Mouse (Mus musculus) embryonic stem cell, embryonic (primary cell): ENCODE data around the gene Cspg4.

Source experiments
- CTCF ChIA-PET, 4 experiments: fragments of 300-600 bp in 2 of 4; fragments of 350-600 bp in 2 of 4; sonication (Branson Sonifier 250); formaldehyde crosslinking; loops; one replicate each; lab custom pipeline; 2022; ENCODE audit warnings: inconsistent platforms in 2 of 4; lab: Charles Lee
- POLR2A ChIA-PET, 4 experiments: fragments of 300-600 bp in 2 of 4; fragments of 350-600 bp in 2 of 4; sonication (Branson Sonifier 250); formaldehyde crosslinking; loops; one replicate each; lab custom pipeline; 2022; ENCODE audit warnings: antibody characterized with exemption in 4 of 4, inconsistent platforms in 1 of 4; lab: Charles Lee

Gene Cspg4

DNA sequence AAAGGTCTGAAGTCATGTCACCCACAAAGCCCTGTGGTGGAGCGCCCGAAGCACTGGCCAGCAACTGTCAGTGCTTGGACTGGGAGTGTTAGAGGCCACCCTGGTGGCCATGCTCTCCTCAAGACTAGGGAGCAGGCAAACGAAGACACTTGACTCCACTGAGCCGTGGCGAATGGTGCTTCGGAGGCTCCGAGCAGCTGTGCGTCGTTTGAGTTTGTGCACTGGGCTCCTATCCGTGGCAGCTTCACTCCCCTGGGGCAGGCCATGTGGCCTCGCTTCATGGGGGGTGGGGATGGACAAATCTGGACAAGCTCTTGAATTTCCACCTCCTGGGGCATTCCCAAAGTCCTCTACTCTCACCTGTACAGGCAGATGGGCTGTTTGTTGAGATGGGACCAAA is 34.6 kb downstream of the Cspg4 start:
- POLR2A ChIA-PET, result interaction anchor here in 1 of 4 experiments (0.7 to 2.0 kb wide), 2 partner anchors 9 to 11 kb away, joined by 3 to 7 read pairs; no protein-coding TSS in a partner anchor
- CTCF ChIA-PET, result interaction anchor here in 2 of 4 experiments (0.6 to 1.2 kb wide), 3 partner anchors 8 to 232 kb away, joined by 3 to 4 read pairs (median 3); no protein-coding TSS in a partner anchor

DNA sequence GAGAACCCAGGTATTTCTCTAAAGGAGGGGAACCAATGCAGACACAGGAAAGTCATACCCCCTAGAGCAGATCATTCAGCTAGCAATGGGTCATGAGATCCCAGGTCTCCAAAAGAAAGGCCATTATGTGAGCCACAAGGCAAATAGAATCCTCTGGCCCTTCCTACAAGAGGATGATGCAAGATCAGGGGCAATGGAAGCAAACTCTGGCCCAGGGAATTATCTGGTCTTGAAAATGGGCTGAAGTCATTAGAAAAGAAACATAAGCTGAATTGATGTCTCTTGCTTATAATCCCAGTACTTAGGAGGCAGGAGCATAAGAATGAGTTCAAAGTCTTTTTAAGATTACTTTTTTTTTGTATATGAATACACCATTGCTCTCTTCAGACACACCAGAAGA is 35.2 kb downstream of the Cspg4 start:
- ChIA-PET POLR2A (interaction anchor here in 2 of 4 experiments (1.4 to 2.0 kb wide), 3 partner anchors 10 to 15 kb away, joined by 4 to 7 read pairs (median 7); no protein-coding TSS in a partner anchor), CTCF (interaction anchor here in 1 of 4 experiments (0.6 kb wide), 1 partner anchor 8 kb away, joined by 3 read pairs; no protein-coding TSS in a partner anchor)

DNA sequence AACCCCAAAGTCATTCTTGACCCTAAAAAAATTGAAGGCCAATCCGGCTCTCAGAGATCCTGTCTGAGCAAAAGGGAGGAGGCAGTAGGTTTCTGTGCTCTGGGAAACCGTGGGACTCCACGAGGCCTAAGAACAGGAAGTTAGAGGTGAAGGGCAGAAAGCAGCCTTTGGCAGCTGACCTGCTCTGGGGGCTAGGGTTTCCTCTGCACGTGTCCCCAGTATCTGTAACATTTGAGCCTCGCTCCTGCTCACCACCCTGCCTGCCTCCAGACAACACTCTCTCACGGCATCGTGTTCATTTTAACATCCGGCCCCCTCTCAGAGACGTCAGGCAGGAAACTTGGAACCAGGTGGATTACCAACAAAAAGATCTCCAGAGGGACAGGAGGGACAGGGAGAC is 35.7 kb downstream of the Cspg4 start:
- ChIA-PET CTCF (interaction anchor here in 2 of 4 experiments (0.6 to 1.9 kb wide), 3 partner anchors 9 to 143 kb away, joined by 3 to 7 read pairs (median 3); no protein-coding TSS in a partner anchor), POLR2A (interaction anchor here in 2 of 4 experiments (1.4 to 2.0 kb wide), 3 partner anchors 10 to 15 kb away, joined by 4 to 7 read pairs (median 7); no protein-coding TSS in a partner anchor)

DNA sequence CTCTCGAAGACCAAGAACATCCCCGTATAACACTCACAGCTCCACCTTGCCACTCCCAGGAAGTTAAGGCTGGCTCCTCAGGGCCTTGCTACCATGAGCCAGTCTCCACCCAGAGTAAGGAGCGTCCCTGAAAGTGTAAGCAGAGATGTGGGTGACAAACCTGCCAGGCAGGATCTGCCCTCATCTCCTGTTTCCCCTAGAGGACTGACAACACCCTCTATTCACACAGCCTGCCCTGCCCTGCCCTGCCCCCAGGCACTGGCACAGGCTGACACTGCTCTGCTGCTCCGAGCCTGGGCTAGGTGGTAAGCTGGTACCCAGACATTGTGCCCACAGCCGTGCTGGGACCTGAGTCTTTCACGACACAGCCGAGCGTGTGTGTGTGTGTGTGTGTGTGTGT is 36.4 kb downstream of the Cspg4 start:
- CTCF ChIA-PET, result interaction anchor here (0.5 to 1.9 kb wide), 9 partner anchors 10 to 798 kb away, joined by 3 to 8 read pairs (median 3); no protein-coding TSS in a partner anchor
- POLR2A ChIA-PET, result interaction anchor here in 3 of 4 experiments (0.6 to 2.0 kb wide), 7 partner anchors 9 to 935 kb away, joined by 3 to 7 read pairs (median 4); partner anchors contain the start of genes Arid3b (in 1 of the 3) and Snx33 (in 1 of the 3)

DNA sequence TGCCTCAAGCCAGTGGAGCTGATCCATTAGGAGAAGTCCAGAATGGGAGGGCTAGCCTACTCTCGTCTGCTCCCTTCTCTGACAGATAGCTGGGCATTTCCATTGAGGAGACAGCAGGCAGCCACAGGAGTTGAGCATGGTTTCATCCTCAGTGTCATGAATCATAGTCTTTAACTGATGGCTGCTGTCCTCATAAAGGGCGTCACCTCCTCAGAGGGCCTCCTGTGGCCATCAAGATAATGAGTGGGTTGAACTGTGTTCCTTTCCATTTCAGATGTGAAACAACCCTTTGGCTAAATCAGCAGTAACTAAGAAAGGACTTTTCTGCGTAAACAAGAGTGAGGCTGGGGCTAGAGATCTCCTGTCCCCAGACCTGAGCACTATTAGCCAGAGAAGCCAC is 38.8 kb downstream of the Cspg4 start:
- ChIA-PET POLR2A (no interaction called here), CTCF (interaction anchor here in 1 of 4 experiments (0.6 kb wide), 2 partner anchors 194 to 375 kb away, joined by 4 to 5 read pairs; no protein-coding TSS in a partner anchor)

DNA sequence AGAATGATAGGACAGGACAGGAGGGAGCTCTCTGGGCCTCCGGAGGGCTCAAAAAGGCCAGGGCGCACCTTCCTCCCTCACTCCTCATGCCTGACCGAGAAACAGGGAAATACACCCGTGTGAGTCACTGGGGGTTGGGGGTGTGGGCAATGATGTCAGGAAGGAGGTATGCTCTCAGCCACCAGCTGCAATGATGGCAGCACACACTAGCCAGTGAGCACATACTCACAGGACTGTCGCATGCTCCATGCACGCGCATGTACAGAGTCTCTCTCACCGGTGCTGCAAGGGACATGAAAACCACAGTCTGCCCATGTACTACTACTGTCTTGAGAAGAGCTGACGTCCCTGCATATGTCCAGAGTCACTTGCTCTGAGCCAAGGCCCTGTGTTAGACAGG is 42.7 kb downstream of the Cspg4 start:
- ChIA-PET CTCF (interaction anchor here in 3 of 4 experiments (0.7 to 6.1 kb wide), 4 partner anchors 14 to 16 kb away, joined by 3 to 22 read pairs (median 6); no protein-coding TSS in a partner anchor), POLR2A (interaction anchor here in 2 of 4 experiments (0.6 to 1.9 kb wide), 5 partner anchors 8 to 357 kb away, joined by 3 to 5 read pairs (median 3); partner anchors contain the start of gene Man2c1 (in 1 of the 2))

DNA sequence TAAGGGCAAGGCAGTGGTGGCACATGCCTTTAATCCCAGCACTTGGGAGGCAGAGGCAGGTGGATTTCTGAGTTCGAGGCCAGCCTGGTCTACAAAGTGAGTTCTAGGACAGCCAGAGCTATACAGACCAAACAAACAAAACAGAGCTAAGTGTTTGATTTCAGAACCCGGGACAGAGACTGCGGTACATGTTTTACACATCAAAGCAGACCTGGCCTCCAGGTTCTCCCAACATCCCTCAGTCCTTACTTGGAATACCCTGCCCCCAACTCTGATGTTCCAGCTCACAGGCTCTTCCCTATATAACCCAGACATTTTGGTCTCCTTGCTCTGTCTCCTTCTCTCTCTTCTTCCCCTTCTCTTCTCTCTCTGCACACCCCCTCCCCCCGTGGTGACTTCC is 45.2 kb downstream of the Cspg4 start:
- ChIA-PET CTCF (interaction anchor here (0.5 to 6.1 kb wide), 11 partner anchors 14 to 1081 kb away, joined by 3 to 22 read pairs (median 6); partner anchors contain the start of genes Snx33 (in 3 of the 4) and 1700017B05Rik (in 1 of the 4)), POLR2A (interaction anchor here (0.8 to 2.9 kb wide), 29 partner anchors 9 to 843 kb away, joined by 3 to 19 read pairs (median 4); partner anchors contain the start of genes Snupn (in 3 of the 4), Snx33 (in 3 of the 4), Imp3 (in 1 of the 4) and Lingo1 (in 1 of the 4))

DNA sequence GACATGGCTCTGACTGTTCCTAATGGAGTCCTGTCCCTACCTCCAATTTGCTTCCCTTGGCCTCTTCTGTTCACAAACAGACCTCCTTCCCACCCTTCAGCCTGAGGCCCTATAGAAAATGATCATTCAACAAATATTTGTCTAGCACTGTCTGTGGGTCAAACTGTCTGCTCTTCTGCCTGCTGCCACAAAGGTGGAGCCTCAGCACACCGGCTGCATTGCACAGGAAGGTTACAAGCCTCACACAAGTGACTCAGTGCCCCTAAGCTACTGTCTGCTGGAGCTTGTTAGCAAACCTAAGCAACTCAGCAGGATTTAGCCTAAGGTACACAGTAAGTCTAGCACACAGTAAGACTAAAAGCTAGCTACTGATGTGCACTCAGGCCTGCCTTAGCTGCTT is 46.2 kb downstream of the Cspg4 start:
- ChIA-PET CTCF (interaction anchor here in 3 of 4 experiments (0.7 to 6.1 kb wide), 6 partner anchors 17 to 306 kb away, joined by 3 to 22 read pairs (median 8); partner anchors contain the start of gene Snx33 (in 1 of the 3)), POLR2A (interaction anchor here in 3 of 4 experiments (0.5 to 2.9 kb wide), 11 partner anchors 11 to 166 kb away, joined by 3 to 19 read pairs (median 6); partner anchors contain the start of genes Snupn (in 2 of the 3), Snx33 (in 2 of the 3) and Imp3 (in 1 of the 3))

DNA sequence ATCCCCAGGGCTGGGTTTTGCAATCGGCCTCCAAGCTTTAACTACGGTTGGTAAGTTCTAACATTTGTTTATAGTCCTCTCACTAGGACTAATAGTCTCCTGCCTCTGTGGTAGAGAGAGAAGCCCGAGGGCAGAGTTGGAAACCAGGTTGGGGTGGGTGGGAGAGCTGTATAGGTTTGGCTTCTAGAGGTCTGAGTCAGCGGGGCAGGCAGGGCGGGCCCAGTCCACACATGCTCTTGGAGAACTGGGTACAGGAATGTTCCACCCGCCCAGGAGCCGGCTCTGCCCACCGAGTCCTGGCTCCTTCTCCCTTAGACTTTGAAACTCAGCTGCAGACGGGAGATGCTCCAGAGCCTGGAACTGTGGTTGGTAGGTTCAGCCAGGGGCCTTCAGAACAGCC is 49.2 kb downstream of the Cspg4 start:
- CTCF ChIA-PET, result interaction anchor here in 2 of 4 experiments (0.9 to 1.6 kb wide), 4 partner anchors 12 to 24 kb away, joined by 3 to 7 read pairs (median 4); partner anchors contain the start of gene Snx33 (in 2 of the 2)
- POLR2A ChIA-PET, result interaction anchor here in 1 of 4 experiments (1.0 to 1.9 kb wide), 4 partner anchors 11 to 23 kb away, joined by 4 to 9 read pairs (median 5); partner anchors contain the start of genes Imp3 and Snx33

DNA sequence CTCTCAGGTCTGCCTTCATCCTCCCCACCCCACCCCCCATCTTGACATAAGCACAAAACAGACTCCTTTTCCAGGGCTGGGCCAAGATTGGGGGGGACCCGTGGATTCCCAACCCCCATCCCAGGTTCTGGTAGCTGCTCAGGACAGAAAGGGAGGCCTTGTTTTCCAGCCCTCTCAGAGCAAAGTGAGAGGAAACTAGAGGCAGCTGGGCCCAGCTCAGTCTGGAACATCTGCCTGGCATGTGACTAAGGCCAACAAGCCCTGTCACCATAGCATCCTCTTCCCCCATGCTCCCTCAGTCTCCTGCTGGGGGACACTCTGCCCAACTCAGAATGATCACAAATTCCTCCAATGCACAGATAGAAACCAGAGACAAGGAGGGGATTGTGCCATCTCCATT is 50.3 kb downstream of the Cspg4 start:
- ChIA-PET CTCF (interaction anchor here in 2 of 4 experiments (0.9 to 1.6 kb wide), 4 partner anchors 13 to 24 kb away, joined by 3 to 7 read pairs (median 3); partner anchors contain the start of gene Snx33 (in 2 of the 2)), POLR2A (interaction anchor here in 3 of 4 experiments (1.0 to 1.9 kb wide), 8 partner anchors 10 to 158 kb away, joined by 3 to 9 read pairs (median 4); partner anchors contain the start of genes Snx33 (in 2 of the 3), Imp3 (in 1 of the 3) and Snupn (in 1 of the 3))

DNA sequence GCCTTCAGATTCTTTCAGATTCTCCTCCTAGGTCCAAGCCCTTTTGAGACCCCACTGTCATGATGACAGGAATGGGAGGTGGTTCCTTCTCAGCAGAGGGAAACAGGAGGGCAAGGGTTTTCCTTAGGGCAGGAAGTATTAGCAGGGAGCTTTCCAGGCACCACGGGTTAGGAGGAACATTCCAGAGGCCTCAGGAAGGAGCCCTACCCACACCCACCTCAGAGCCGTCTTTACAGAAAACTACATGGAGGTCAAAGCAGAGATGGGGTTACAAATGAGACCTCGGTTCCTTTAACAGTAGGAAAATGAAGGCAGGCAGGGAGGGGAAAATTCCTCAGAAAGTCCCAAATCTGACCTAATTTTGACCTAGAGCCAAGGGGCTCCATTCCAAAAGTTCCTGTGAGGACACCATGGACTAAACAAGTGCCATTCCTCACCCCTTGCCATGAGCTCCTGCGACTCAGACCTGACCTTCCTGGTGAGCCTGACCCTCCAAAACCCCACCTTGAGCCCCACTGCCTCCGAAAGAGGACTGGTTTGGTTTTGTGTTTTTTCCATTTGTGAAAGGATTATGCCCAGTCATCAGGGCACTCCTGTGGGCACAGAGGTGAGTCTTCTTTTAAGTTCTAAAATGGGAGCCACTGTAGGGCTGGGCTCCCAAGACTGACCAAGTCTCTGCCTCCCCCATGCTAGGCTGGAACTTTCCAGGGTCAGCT is 51.0 kb downstream of the Cspg4 start:
- CTCF ChIA-PET, result interaction anchor here in 1 of 4 experiments (0.9 to 1.6 kb wide), 3 partner anchors 12 to 24 kb away, joined by 3 to 7 read pairs (median 3); partner anchors contain the start of gene Snx33
- POLR2A ChIA-PET, result interaction anchor here in 3 of 4 experiments (0.8 to 1.5 kb wide), 7 partner anchors 10 to 157 kb away, joined by 3 to 4 read pairs (median 3); partner anchors contain the start of gene Snx33 (in 2 of the 3)

DNA sequence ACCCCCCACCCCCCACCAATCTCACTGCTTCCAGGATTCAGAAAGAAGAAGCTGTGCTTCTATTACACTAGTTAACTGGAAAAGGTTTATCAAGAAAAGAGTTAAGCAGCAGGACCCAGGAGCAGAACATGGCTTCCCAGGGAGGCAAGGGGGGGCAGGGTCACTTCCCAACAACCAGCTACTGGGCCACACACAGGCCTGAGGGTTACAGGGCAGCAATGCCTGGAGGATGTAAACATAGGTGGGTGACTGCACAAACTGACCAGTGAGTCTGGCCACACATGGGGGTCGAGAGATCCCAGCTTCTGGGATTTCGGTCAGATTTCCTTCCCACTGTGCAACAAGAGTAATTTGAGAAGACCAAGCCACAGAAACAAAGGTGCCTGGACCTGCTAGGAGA is 52.3 kb downstream of the Cspg4 start:
- ChIA-PET POLR2A (interaction anchor here in 1 of 4 experiments (1.5 kb wide), 1 partner anchor 11 kb away, joined by 3 read pairs; the partner anchor contains the start of gene Snx33), CTCF (no interaction called here)

DNA sequence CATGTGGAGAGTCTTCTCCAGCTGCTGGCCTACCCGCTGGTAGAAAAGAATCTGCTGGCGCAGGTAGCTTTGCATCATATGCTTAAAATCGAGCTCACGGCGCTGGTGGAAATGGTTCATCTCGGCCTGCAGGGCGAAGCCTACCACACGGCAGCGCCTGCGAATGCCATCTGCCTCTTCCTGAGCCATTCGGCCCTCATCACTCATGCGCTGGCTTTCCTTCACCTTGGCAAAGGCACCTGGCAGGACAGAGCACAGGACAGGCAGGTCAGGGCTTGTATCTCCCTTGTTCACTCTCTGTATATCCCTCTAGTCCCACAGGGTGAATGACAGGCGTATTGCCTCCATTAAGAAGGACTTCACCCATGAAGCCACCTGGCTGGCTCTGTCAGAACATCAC is 53.6 kb downstream of the Cspg4 start:
- CTCF ChIA-PET, result no interaction called here
- POLR2A ChIA-PET, result interaction anchor here in 2 of 4 experiments (0.5 to 1.6 kb wide), 2 partner anchors 8 to 65 kb away, joined by 3 to 6 read pairs; no protein-coding TSS in a partner anchor

DNA sequence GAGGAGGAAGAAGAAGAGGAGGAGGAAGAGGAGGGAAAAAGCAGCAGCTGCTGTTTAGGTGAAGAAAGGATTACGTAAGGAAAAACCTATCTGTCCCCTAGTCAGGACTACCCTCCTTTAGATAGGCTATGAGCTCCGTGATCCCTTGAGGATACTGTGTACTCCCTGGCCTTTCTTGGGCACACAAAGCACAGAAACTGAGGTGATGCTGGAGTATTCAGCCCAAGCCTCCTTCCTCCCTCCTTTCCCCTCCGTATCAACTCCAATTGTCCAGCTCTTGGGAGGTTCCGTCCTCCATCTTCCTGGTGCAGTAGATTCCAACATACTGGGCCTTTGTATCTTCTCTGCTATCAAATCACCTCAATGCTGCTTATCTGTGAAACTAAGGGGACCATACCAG is 57.9 kb downstream of the Cspg4 start:
- CTCF ChIA-PET, result interaction anchor here in 1 of 4 experiments (1.8 to 2.3 kb wide), 2 partner anchors 31 to 33 kb away, joined by 5 to 6 read pairs; no protein-coding TSS in a partner anchor
- POLR2A ChIA-PET, result interaction anchor here in 2 of 4 experiments (0.8 to 1.9 kb wide), 3 partner anchors 28 to 225 kb away, joined by 3 to 4 read pairs (median 3); partner anchors contain the start of genes Neil1 (in 1 of the 2) and Snupn (in 1 of the 2)

DNA sequence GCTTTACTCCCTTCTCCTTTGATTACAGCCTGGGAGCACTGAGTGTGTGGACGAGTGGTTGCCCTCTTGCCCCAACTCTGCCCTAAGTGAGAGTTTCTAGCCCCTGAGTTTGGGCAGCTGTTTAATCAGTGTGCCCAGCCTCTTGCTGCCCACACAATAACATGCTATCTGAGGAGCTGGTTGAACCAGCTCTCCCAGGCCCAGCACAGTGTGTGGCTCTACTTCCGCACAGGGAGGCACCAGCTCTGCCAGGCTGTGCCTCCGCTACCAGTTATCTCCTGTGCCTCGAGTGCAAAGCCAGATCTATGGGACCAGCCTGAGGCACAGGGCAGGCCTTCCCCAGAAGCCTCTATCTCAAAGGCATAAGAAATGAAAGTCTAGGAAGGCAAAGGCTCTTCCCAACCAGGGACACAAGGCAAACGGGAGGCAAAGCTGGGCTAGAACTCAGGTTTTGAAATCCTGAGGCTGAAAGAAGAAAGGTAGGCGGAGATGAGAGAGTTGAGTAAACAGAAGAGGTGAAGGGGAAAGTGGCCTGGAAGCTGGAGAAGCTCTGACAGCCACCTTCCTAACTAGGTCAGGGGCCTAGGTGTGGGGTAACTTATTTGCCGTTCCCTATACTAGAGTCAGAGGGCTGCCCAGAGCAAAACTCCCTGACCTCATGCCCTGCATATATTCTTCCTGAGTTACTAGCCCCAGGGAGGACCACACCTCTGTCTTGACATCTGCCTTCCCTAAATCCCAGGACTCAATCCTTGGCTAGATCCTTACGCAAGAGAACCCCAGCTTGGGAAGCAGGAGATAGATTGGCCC is 59.2 kb downstream of the Cspg4 start:
- ChIA-PET CTCF (interaction anchor here in 3 of 4 experiments (0.5 to 2.3 kb wide), 5 partner anchors 33 to 336 kb away, joined by 3 to 6 read pairs (median 5); no protein-coding TSS in a partner anchor), POLR2A (interaction anchor here in 3 of 4 experiments (0.6 to 3.1 kb wide), 10 partner anchors 13 to 224 kb away, joined by 3 to 18 read pairs (median 3); partner anchors contain the start of genes Imp3 (in 2 of the 3), Neil1 (in 2 of the 3) and Snupn (in 2 of the 3))

DNA sequence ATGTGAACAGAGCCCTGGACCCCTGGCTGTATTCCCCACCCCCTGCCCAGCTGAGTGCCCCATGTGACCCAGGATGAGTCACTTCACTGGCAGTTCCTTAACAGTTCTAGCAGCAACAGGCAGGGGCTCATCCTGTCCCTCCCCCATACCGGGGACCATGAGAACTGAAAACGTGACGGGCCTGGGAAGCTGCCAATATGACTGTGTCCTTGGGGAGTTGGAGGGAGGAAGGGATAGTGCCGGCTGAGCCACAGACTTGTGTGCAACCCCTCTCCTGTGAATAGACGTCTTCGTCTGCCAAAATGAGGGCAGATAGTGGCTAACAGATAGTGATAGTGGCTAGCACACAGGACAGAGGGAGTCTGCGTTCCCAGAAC is 59.8 kb downstream of the Cspg4 start:
- CTCF ChIA-PET, result interaction anchor here in 2 of 4 experiments (0.5 to 1.6 kb wide), 3 partner anchors 33 to 335 kb away, joined by 5 to 6 read pairs (median 5); no protein-coding TSS in a partner anchor

More for the DNA sequence above, 59.8 kb downstream of the Cspg4 start:
- POLR2A ChIA-PET, result interaction anchor here in 3 of 4 experiments (0.9 to 3.1 kb wide), 10 partner anchors 10 to 223 kb away, joined by 3 to 18 read pairs (median 4); partner anchors contain the start of genes Imp3 (in 2 of the 3), Snupn (in 2 of the 3) and Neil1 (in 1 of the 3)
